Mouse (Mus musculus) CD4-positive, CD25-positive, alpha-beta regulatory T cell, adult 9 weeks (primary cell): ENCODE data around the gene Gprc5d. TPM values are rescaled to one million over a fixed set of nuclear protein-coding genes. Genes with fewer than 3 reads are reported as not detected.

ENCODE experiments used
- polyA plus RNA-seq: library from polyadenylated mRNA; unstranded; fragments of 100-300 nt; shearing (Covaris generic); gene quantifications from one replicate; pipeline ENCODE4 v1.2.1, GENCODE M21; 2017

Gprc5d gene
- polyA plus RNA-seq = not detected

DNA sequence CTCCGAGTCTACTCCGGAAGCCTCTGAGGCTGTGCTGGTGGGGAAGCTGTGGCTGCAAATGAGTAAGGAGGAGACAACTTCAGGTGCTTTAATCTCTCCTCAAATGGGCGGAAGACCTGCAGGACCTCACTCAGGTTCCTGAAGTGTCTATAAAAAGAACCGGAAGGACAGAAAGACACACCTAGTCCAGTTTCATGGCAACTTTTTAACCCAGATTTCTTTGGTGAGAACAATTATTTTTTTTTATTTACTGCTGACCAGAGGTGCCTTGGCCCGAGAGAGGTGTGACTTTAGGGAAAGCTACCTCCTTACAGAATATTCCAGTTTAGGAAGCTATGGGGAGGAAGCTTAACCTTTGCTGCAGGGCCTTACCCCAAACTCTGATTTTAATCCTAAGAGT is at the start of gene Gprc5d:
Gprc5d (minus strand) TSS at position 101 of the 400 bp plus-strand sequence.

DNA sequence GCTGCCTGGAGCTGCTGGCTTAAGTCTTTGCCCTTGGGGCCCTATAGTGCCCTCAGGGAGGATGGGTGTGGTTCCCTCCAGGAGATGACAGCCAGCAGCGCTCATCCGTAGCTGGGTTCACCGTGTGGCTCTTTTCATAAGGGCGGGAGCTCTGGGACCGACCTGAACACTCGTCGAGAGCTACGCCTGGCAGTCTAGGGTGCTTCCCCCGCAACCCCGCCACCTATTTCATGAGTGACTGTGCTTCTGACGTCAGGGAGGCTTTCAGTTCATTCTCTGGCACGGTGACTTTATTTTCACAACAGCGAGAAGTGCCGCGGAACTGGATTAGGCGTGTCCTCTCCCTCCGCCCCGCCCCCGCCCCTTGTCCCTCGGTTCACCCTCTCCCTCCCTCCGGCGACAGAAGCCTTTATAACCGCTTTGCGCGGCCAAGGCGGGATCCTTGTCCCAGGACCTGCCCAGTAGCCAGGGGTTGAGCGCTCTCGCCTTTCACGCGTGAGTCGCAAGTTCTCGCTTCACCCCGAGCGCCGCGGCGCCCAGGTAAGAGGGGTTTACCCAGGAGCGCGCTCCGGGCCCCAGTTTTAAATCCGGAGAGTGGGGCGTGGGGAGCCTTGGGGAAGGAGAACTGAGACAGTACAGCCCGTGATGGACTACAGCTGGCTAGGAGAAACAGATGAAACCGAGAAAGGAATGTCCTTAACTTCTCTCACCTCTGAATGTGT is 52.7 kb downstream of the Gprc5d start, which contains the start of gene Gprc5a:
Gprc5a (plus strand) TSS at position 416 of the 722 bp plus-strand sequence.

Other genes starting within 250 kb of the Gprc5d start
- gene Gpr19, start 219.7 kb downstream of the Gprc5d start, polyA plus RNA-seq = 12.2 TPM
- 48.2 TPM for gene Cdkn1b, start 197.9 kb downstream of the Gprc5d start, polyA plus RNA-seq
- 0.15 TPM for gene Apold1, start 136.6 kb downstream of the Gprc5d start, polyA plus RNA-seq
- gene Ddx47, start 106.7 kb downstream of the Gprc5d start, polyA plus RNA-seq = 171 TPM
- 0.47 TPM for gene Gprc5a, start 52.6 kb downstream of the Gprc5d start, polyA plus RNA-seq
- 29.4 TPM for gene Fam234b, start 79.7 kb upstream of the Gprc5d start, polyA plus RNA-seq
- 0.53 TPM for gene Hebp1, start 79.7 kb upstream of the Gprc5d start, polyA plus RNA-seq
- not detected for gene Gsg1, start 136.1 kb upstream of the Gprc5d start, polyA plus RNA-seq
- not detected for gene Pbp2, start 192.1 kb upstream of the Gprc5d start, polyA plus RNA-seq
- gene Emp1, start 244.3 kb upstream of the Gprc5d start, polyA plus RNA-seq = 1.8 TPM